8 mouse cellular contexts compared by ENCODE assay signal in the genomic region with DNA sequence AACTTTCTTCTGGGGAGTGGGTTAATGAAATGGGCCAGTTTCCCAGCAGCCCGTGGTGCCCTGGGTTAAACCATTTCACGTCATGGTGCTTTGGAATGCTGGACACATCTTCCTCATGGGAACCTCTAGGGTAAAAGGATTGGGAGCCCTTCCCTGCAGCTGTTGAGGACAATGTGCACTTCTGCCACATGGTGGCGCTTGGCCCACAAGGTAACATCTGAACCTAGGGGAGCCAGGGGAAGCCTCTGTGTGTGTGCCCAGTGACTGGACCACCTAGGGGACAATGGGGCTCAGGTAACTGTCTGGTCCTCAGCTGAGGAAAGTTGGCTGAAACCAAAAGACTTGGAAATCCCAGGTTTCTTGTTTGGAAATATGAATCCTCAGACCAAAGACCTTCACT. TPM values are rescaled to one million over a fixed set of nuclear protein-coding genes. Genes with fewer than 3 reads are reported as not detected.
DNase-seq lines count a peak whose midpoint lies in the region; ATAC-seq and TF ChIP-seq lines count a peak whose summit lies in the region.
"Had no signal": no experiment of that assay in that cellular context is flagged by ENCODE, and none has a peak within 500 bp of the region (broad histone marks: within the 10 kb centered on the region; RNA-seq: fewer than 3 reads in every experiment).

No protein-coding gene starts in this region.

- H3K4me1 ChIP-seq in forebrain, embryonic 13.5 days, result no peaks in the 10 kb centered on the region
- H3K4me1 ChIP-seq in hindbrain, embryonic 13.5 days (replicated peaks), result peaks cover 22% of the 10 kb centered on the region
- no peaks in the 10 kb centered on the region for H3K4me1 ChIP-seq in midbrain, embryonic 14.5 days (ENCODE audit: control insufficient read depth, insufficient read depth, low read length)

- no peaks in the 10 kb centered on the region for H3K9me3 ChIP-seq in forebrain, embryonic 13.5 days (replicated peaks)
- H3K9me3 ChIP-seq in hindbrain, embryonic 13.5 days, result no peaks in the 10 kb centered on the region
- H3K9me3 ChIP-seq in midbrain, embryonic 14.5 days (ENCODE audit: control insufficient read depth, low read length), result no peaks in the 10 kb centered on the region

- peak; percentile 87 for TF ChIP-seq CTCF in brain, embryonic 14.5 days (IDR thresholded peaks at IDR 0.05; ENCODE audit: borderline replicate concordance, extremely low read depth, insufficient read depth, insufficient read length)

- intact Hi-C loops in left cerebral cortex, postnatal 36 days (cut with DNase I), result loop anchor here (1.0 to 5.0 kb wide), 3 partner anchors 54 to 401 kb away; no protein-coding TSS in a partner anchor

- peak; percentile 67; the same call in 1 of the 2 replicates for ATAC-seq in forebrain, embryonic 13.5 days
- ATAC-seq in hindbrain, embryonic 13.5 days (ENCODE audit: low FRiP score), result peak; percentile 54; the same call in 1 of the 2 replicates
- no peak for ATAC-seq in midbrain, embryonic 14.5 days (ENCODE audit: low FRiP score, low TSS enrichment)

- H3K4me2 ChIP-seq in forebrain, embryonic 13.5 days, result no peak overlapping the region
- H3K4me2 ChIP-seq in hindbrain, embryonic 13.5 days, result no peak overlapping the region
- no peak overlapping the region for H3K4me2 ChIP-seq in midbrain, embryonic 14.5 days (ENCODE audit: low read length)

- H3K27ac ChIP-seq in forebrain, embryonic 13.5 days, result no peak overlapping the region
- no peak overlapping the region for H3K27ac ChIP-seq in hindbrain, embryonic 13.5 days
- no peak overlapping the region for H3K27ac ChIP-seq in midbrain, embryonic 14.5 days (replicated peaks; ENCODE audit: low read depth, low read length)

- no peak overlapping the region for H3K9ac ChIP-seq in forebrain, embryonic 13.5 days
- no peak overlapping the region for H3K9ac ChIP-seq in hindbrain, embryonic 13.5 days
- H3K9ac ChIP-seq in midbrain, embryonic 14.5 days (replicated peaks; ENCODE audit: low read length), result no peak overlapping the region

- no peak overlapping the region for H3K4me3 ChIP-seq in forebrain, embryonic 13.5 days
- no peak overlapping the region for H3K4me3 ChIP-seq in hindbrain, embryonic 13.5 days
- no peak overlapping the region for H3K4me3 ChIP-seq in midbrain, embryonic 14.5 days (replicated peaks; ENCODE audit: low read depth, low read length)

- peak; percentile 82 for DNase-seq in NIH3T3 (ENCODE audit: low read depth)
- peak; percentile 74 for DNase-seq in brain, embryonic 14.5 days (ENCODE audit: low read depth)
- DNase-seq in left cerebral cortex, postnatal 36 days (ENCODE audit: low spot score in 2 of 2), result peak; percentile 69
- peak; percentile 84 for DNase-seq in midbrain, embryonic 14.5 days
- peak; percentile 8 for DNase-seq in spleen, adult 12 weeks (ENCODE audit: low spot score)

- no peak for TF ChIP-seq POLR2A in brain, embryonic 14.5 days (IDR thresholded peaks at IDR 0.05; ENCODE audit: borderline replicate concordance, extremely low read depth, insufficient read depth, insufficient read length, poor library complexity, severe bottlenecking)

- H3K36me3 ChIP-seq in forebrain, embryonic 13.5 days (ENCODE audit: poor library complexity, severe bottlenecking), result 0 out of 2 replicates have a peak, but pooled peaks cover 8% of the 10 kb centered on the region
- peaks cover 32% of the 10 kb centered on the region for H3K36me3 ChIP-seq in hindbrain, embryonic 13.5 days
- H3K36me3 ChIP-seq in midbrain, embryonic 14.5 days (ENCODE audit: control insufficient read depth, insufficient read depth, low read length), result peaks cover 23% of the 10 kb centered on the region

- H3K27me3 ChIP-seq in forebrain, embryonic 13.5 days, result no peaks in the 10 kb centered on the region
- no peaks in the 10 kb centered on the region for H3K27me3 ChIP-seq in hindbrain, embryonic 13.5 days
- no peaks in the 10 kb centered on the region for H3K27me3 ChIP-seq in midbrain, embryonic 14.5 days (ENCODE audit: control insufficient read depth, insufficient read depth, low read length)

- WGBS in forebrain, embryonic 13.5 days, result 8% methylated on average over 3 of the region's 3 CpGs
- 2% methylated on average over 3 of the region's 3 CpGs for WGBS in hindbrain, embryonic 13.5 days
- WGBS in midbrain, embryonic 14.5 days, result 6% methylated on average over 3 of the region's 3 CpGs

RNA-seq across cellular contexts. Expression of gene 1700019N19Rik, which starts 12.1 kb away (rescaled TPM):
- polyA plus RNA-seq in brain, embryonic 14.5 days (2012; rRNA removed), result 0.08 TPM in 1 of 2 replicates, not detected in the other
- polyA plus RNA-seq in forebrain, embryonic 13.5 days (2015; fragmentation: Nextera tagmentation; extraction: Ambion mirVana), result not detected in 2 replicates
- not detected in 2 replicates for polyA plus RNA-seq in hindbrain, embryonic 13.5 days (2015; fragmentation: Nextera tagmentation; extraction: Ambion mirVana)
- total RNA-seq in left cerebral cortex, postnatal 36 days (2021), result 1 to 10 TPM in 1 of 2 experiments, not detected in 1; 1.1 TPM
- polyA plus RNA-seq in midbrain, embryonic 14.5 days (2014; fragmentation: Nextera tagmentation; extraction: Ambion mirVana), result not detected in 2 replicates
- total RNA-seq: layer of hippocampus, postnatal 25 days had no signal

RNA-seq across cellular contexts. Expression of gene Pnliprp2, which starts 46.8 kb away (rescaled TPM):
- polyA plus RNA-seq in brain, embryonic 14.5 days (2012; rRNA removed), result 0.07 TPM in 1 of 2 replicates, not detected in the other
- 0.21 TPM in 1 of 2 replicates, not detected in the other for polyA plus RNA-seq in forebrain, embryonic 13.5 days (2015; fragmentation: Nextera tagmentation; extraction: Ambion mirVana)
- polyA plus RNA-seq in hindbrain, embryonic 13.5 days (2015; fragmentation: Nextera tagmentation; extraction: Ambion mirVana), result not detected in 2 replicates
- under 1 TPM in 1 of 2 experiments, not detected in 1; 0.20 TPM for total RNA-seq in left cerebral cortex, postnatal 36 days (2021)
- not detected in 2 replicates for polyA plus RNA-seq in midbrain, embryonic 14.5 days (2014; fragmentation: Nextera tagmentation; extraction: Ambion mirVana)
- total RNA-seq: layer of hippocampus, postnatal 25 days had no signal

Comparison
In these comparisons a context has a peak if more than half of its experiments do, and no peak if none do; other contexts are left out.
1. DNase-seq: peak in every context shown above with its lines; median percentile 84 in midbrain, embryonic 14.5 days; 82 in NIH3T3; 74 in brain, embryonic 14.5 days; 69 in left cerebral cortex, postnatal 36 days; 8 in spleen, adult 12 weeks.